Mouse (Mus musculus) embryonic facial prominence, embryonic 14.5 days (tissue): ENCODE results near the gene Tgtp1. TPM values are rescaled to one million over a fixed set of nuclear protein-coding genes. Genes with fewer than 3 reads are reported as not detected.
"Not testable (repeated sequence)": the region's sequence is repeated elsewhere in the genome, so short reads cannot be mapped to it uniquely, and the experiment has no call there.

ENCODE experiments used
- ATAC-seq: fragments of 200-750 bp; cut with Nextera tagmentation; 2 replicates; pipeline ENCODE4 v1.8.0; 2017; ENCODE audit warnings: low read depth, moderate number of reproducible peaks, moderate TSS enrichment
- DNase-seq: peaks from one replicate; pipeline ENCODE4 v3.0.0-alpha.2; 2015; ENCODE audit warnings: low spot score
- H3K27ac ChIP-seq: fragments of 300-500 bp; sonication (generic); replicated peaks from 2 replicates; pipeline ENCODE4 v1.5.1; 2014; ENCODE audit warnings: low read depth, mild to moderate bottlenecking, low read length, moderate library complexity
- H3K27me3 ChIP-seq: fragments of 300-500 bp; sonication (generic); replicated peaks from 2 replicates; pipeline ENCODE4 v1.6.1; 2014; ENCODE audit warnings: low read length; ENCODE audit not compliant: control insufficient read depth, insufficient read depth
- H3K36me3 ChIP-seq: fragments of 300-500 bp; sonication (generic); 2 replicates; pipeline ENCODE4 v1.6.1; 2014; ENCODE audit warnings: low read length, mixed read lengths; ENCODE audit not compliant: control insufficient read depth, insufficient read depth
- H3K4me1 ChIP-seq: fragments of 300-500 bp; sonication (generic); 2 replicates; pipeline ENCODE4 v1.6.1; 2014; ENCODE audit warnings: antibody characterized with exemption, low read length; ENCODE audit not compliant: control insufficient read depth, insufficient read depth
- H3K4me2 ChIP-seq: fragments of 300-500 bp; sonication (generic); 2 replicates; pipeline ENCODE4 v1.6.1; 2014; ENCODE audit warnings: low read depth, mild to moderate bottlenecking, low read length, moderate library complexity, mixed read lengths
- H3K4me3 ChIP-seq: fragments of 300-500 bp; sonication (generic); 2 replicates; pipeline ENCODE4 v1.5.1; 2014; ENCODE audit warnings: low read depth, mild to moderate bottlenecking, low read length
- H3K9ac ChIP-seq: fragments of 300-500 bp; sonication (generic); 2 replicates; pipeline ENCODE4 v1.6.1; 2014; ENCODE audit warnings: low read depth, mild to moderate bottlenecking, low read length, moderate library complexity, mixed read lengths
- H3K9me3 ChIP-seq: fragments of 300-500 bp; sonication (generic); 2 replicates; pipeline ENCODE4 v1.6.1; 2016; ENCODE audit warnings: low read length; ENCODE audit not compliant: control insufficient read depth
- WGBS: fragments of 180-500 bp; shearing (Covaris S2); extraction: QIAGEN DNeasy Blood & Tissue Kit; methylation state at CpG from one replicate; pipeline ENCODE4 v1.1.7; 2014; 5-methylcytosine and 5-hydroxymethylcytosine counted together
- polyA plus RNA-seq: library from polyadenylated mRNA; unstranded; fragments of >200 nt; fragmentation: Nextera tagmentation; extraction: Ambion mirVana; gene quantifications from 2 replicates; pipeline ENCODE4 v1.2.1, GENCODE M21; 2014

The Tgtp1 gene
- polyA plus RNA-seq, result 0.81 TPM in 1 of 2 replicates, not detected in the other

DNA sequence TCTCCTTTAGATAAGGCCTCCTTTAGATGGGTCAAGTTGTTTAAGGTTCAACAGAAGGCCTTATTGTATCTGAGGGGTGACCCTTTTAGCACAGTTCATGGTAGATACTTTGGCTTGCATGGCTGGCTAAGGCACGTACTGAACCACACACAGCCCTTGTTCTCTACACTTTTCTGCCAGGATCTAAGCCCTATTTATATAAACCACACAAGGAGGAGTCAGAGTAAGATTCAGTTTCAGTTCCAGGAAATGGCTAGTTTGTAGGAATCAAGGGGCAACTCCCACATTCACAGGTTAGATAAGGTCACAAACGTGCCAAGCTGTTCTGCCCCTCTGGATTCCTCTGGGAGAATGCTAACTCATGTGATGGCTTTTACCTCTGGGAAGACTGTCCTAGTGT lies at the start of gene Tgtp1:
Gene Tgtp1 (minus strand): TSS at position 155 of the 400 bp plus-strand sequence.
- not testable (repeated sequence) for H3K4me3 ChIP-seq, H3K36me3 ChIP-seq, ATAC-seq, H3K4me2 ChIP-seq, H3K4me1 ChIP-seq, H3K27me3 ChIP-seq, H3K9ac ChIP-seq, H3K27ac ChIP-seq, H3K9me3 ChIP-seq
- DNase-seq, result peak; percentile 19
- 6% methylated on average over 2 of the region's 2 CpGs for WGBS

DNA sequence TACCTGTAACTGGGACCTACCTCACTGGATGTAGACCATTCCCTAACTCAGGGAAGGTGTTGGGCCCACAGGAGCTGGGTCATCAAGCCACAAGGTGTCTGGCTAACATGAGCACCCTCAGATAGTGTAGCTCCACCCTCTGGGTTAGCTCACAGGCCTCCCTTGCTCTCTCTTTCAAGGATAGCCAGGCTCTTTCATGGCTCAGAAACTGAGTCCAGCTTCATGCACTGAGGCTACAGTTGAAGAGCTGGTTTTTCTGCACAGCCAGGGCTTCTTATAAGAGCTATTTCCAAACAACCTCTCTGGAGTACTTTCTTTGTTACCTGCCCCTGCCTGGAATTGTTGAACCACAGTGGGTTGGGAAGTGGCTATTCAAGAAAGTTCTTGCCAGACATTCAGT lies 18.1 kb upstream of the Tgtp1 start:
- H3K27me3 ChIP-seq, H3K9ac ChIP-seq, H3K4me1 ChIP-seq, ATAC-seq, H3K36me3 ChIP-seq, H3K4me2 ChIP-seq, DNase-seq, H3K9me3 ChIP-seq, H3K4me3 ChIP-seq, H3K27ac ChIP-seq: not testable (repeated sequence)

DNA sequence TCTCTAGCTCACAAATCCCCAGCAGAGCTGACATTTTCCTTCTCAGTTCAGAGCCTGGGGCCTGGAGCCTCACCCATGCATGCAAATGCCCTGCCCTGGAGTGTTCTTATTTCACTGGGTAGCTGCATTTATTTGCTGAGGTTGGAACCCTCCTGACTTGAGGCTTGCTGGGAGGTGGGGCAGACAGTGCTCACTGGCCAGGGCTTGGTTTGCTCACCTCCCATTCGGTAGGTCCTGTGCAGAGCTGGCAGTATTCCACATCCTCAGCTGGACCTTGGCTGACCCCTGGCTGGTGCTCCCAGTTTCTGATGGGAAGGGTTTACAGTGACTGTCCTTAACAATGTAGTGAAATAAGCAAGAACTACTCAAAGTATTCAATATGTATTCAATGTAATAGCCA lies 12.8 kb upstream of the Tgtp1 start:
- not testable (repeated sequence) for ATAC-seq

DNA sequence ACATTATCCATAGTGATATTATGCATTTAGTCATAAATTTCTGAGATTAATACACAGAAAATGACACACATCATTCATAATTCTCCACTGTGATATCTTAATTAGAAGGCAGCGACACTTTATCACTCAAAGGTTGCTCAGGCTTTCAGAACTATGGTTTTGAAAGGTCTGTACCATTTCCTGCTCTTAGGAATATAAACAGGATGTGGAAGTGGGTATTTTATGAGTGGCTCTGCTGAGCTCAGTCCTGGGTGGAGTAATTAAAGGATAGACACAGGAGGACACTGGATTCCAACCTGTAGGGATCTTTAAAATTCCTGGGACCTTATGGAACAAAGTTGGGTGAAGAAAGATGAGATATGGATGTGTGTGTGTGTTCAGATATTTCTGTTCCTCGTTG lies 12.3 kb upstream of the Tgtp1 start:
- not testable (repeated sequence) for DNase-seq, H3K9ac ChIP-seq, H3K4me2 ChIP-seq, H3K36me3 ChIP-seq, H3K4me1 ChIP-seq, H3K27ac ChIP-seq, ATAC-seq, H3K27me3 ChIP-seq, H3K9me3 ChIP-seq, H3K4me3 ChIP-seq
- whole genome bisulfite sequencing, result 64% methylated on average over 2 of the region's 2 CpGs

More for the DNA sequence above, 12.8 kb upstream of the Tgtp1 start:
- not testable (repeated sequence) for H3K4me2 ChIP-seq, H3K9ac ChIP-seq, H3K27ac ChIP-seq, DNase-seq, H3K36me3 ChIP-seq, H3K4me1 ChIP-seq, H3K27me3 ChIP-seq, H3K9me3 ChIP-seq, H3K4me3 ChIP-seq
- WGBS, result 40% methylated on average over 1 of the region's 1 CpGs

DNA sequence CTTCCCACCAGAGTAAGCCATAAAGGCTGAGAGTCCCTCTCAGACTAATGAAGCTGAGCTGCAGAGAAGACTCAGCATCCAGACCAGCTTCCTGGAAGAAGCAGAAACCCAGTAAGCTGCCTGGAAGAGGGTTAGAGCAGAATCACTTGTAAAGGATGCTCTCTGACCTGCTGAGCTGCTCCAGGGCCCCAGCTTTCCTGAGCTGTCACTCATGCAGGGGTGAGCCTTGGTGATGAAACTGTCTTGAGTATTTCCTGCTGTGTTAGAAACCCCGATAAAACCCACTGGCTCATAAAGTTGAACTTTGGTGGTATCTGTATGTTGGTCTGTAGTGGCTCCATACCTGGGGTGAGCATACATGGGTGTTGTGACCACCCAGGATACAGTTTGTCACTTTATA lies 6.4 kb upstream of the Tgtp1 start:
- not testable (repeated sequence) for H3K4me3 ChIP-seq, H3K4me2 ChIP-seq, H3K9me3 ChIP-seq, H3K27ac ChIP-seq, H3K36me3 ChIP-seq, H3K4me1 ChIP-seq, ATAC-seq, H3K9ac ChIP-seq, DNase-seq, H3K27me3 ChIP-seq
- 80% methylated on average over 1 of the region's 1 CpGs for WGBS

DNA sequence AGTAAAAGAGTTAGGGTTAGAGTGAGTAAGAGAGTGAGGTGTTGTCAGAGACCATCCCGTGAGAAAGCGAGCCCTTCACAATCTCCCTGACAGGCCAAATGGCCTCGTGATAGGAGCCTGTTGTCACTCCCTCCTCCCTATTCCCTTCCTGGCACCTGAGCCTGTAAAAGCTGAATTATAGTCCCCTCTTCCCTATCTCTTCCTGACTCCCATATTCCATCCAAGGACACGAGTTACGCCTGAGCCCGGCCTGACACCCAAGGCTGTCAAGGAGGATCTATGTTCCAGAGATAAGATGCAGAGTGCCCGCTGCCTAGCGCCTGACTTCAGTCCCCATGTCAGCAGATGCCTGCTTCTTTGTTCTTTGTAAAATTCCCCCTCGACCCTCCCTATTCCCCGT lies 676 bp downstream of the Tgtp1 start:
- not testable (repeated sequence) for H3K27me3 ChIP-seq, H3K4me1 ChIP-seq, DNase-seq, H3K4me3 ChIP-seq, H3K4me2 ChIP-seq, H3K9me3 ChIP-seq, H3K9ac ChIP-seq, H3K36me3 ChIP-seq, ATAC-seq, H3K27ac ChIP-seq
- WGBS, result 69% methylated on average over 10 of the region's 10 CpGs

DNA sequence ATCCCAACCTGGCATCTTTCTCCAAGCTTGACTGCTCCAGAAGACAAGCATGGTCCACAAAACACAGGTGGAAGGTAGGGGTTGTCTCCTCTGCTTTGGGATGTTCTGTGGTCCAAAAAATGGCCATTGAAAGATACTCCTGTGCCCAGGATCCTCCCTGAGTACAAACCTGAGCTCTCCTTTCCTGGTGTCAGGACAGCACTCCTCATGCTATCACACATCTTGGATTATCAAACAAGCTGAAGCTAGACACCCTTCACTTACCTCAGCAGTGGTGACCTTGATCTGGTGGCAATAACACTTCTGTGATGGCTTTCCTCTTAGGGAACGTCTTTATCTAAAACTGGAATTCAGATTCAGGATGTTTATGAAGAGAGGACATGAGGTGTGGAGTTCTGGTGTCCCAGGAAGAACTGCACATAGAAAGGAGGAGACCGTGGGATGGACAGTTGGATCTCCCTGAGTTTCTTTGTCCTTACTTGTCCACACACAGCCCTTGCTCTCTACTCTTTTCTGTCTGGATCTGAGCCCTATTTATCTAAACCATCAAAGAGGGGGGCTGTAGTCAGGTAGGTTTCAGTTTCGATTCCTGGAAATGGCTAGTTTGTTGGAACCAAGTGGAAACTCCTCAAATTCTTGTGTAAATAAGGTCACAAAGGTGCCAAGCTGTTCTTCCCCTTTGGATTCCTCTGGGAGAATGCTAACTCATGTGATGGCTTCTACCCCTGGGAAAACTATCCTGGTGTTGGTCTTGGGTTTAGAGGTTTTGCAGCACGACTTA lies 2.0 kb downstream of the Tgtp1 start, which contains the start of gene Gm12185:
Gene Gm12185 (minus strand): TSS at position 487 of the 781 bp plus-strand sequence.
- DNase-seq, result not testable (repeated sequence)
- WGBS, result 61% methylated on average over 4 of the region's 4 CpGs

DNA sequence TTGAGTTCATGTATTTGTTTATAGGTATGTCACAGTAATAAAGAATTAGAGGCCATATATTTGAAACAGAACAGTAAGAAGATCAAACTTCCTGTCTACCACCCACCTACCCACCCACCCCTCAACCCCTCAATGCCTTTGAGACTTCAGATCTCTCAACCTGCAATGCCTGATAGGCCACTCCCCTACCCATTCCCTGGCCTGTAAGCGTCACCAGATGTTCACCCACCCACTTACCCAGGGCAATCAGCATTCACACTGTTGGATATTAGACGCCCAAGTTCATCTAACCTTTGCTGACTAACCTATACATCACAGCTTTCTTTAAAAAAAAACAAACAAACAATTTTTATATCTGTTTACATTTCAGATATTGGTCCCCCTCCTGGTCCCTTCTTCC lies 4.0 kb downstream of the Tgtp1 start:
- not testable (repeated sequence) for H3K9ac ChIP-seq, H3K27ac ChIP-seq, H3K4me2 ChIP-seq, H3K9me3 ChIP-seq, H3K4me3 ChIP-seq, ATAC-seq, H3K4me1 ChIP-seq, H3K27me3 ChIP-seq, DNase-seq, H3K36me3 ChIP-seq
- 68% methylated on average over 1 of the region's 2 CpGs for WGBS

More for the DNA sequence above, 2.0 kb downstream of the Tgtp1 start, which contains the start of gene Gm12185:
- H3K4me1 ChIP-seq, H3K4me3 ChIP-seq, H3K9me3 ChIP-seq, H3K27me3 ChIP-seq, ATAC-seq, H3K36me3 ChIP-seq, H3K4me2 ChIP-seq, H3K9ac ChIP-seq, H3K27ac ChIP-seq: not testable (repeated sequence)

DNA sequence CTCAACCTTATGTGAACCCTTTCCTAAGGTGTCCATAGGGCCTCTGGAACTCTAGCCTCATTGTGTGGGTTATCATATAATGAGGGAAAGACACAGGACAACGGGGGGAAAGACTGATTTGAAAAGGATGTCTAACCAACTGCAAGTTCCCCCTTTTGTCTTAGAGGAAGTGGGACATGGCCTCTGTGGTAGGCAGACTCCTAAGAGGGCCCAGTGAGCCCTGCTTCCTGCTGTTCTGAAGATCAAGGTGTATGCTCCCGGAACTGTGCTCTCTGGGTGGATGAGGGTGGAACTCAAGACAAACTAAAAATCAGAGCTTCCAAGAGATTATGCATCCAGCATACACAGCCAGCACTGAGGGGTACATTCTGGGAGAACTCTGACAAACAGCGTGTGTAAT lies 5.8 kb downstream of the Tgtp1 start:
- not testable (repeated sequence) for H3K27ac ChIP-seq, H3K27me3 ChIP-seq, H3K4me2 ChIP-seq, H3K36me3 ChIP-seq, H3K4me1 ChIP-seq, ATAC-seq, DNase-seq, H3K9me3 ChIP-seq, H3K4me3 ChIP-seq, H3K9ac ChIP-seq
- WGBS, result 77% methylated on average over 2 of the region's 3 CpGs
